Mouse (Mus musculus) MEL (cell line): ENCODE measurements around the gene Sfxn4. TPM values are rescaled to one million over a fixed set of nuclear protein-coding genes. Genes with fewer than 3 reads are reported as not detected.

Source experiments
- DNase-seq: peaks from one replicate; pipeline ENCODE4 v3.0.0; 2011; ENCODE audit warnings: low read depth, low spot score
- H3K27ac ChIP-seq: 2 replicates; pipeline ENCODE4 v1.5.1; 2012; ENCODE audit warnings: low read depth, mild to moderate bottlenecking, control low read depth, low read length, moderate library complexity; ENCODE audit not compliant: control insufficient read depth
- H3K27me3 ChIP-seq, 2 experiments: fragments of 150-350 bp in 1 of 2; sonication (generic) in 1 of 2; 2 replicates each; pipeline ENCODE4 v1.6.1; 2012; ENCODE audit warnings: low read length in 2 of 2, mild to moderate bottlenecking in 2 of 2, improper control_type of control experiment in 1 of 2, moderate library complexity in 1 of 2; ENCODE audit not compliant: insufficient read depth in 2 of 2, control insufficient read depth in 1 of 2
- H3K36me3 ChIP-seq, 2 experiments: 2 replicates each; pipeline ENCODE4 v1.6.1; 2012 to 2014; ENCODE audit warnings: low read length in 2 of 2, improper control_type of control experiment in 1 of 2, inconsistent platforms in 1 of 2, mild to moderate bottlenecking in 1 of 2; ENCODE audit not compliant: insufficient read depth in 2 of 2, control insufficient read depth in 1 of 2
- H3K4me1 ChIP-seq, 2 experiments: fragments of 150-350 bp in 1 of 2; sonication (generic) in 1 of 2; 2 replicates each; pipeline ENCODE4 v1.6.1; 2012; ENCODE audit warnings: low read length in 2 of 2, improper control_type of control experiment in 1 of 2, mild to moderate bottlenecking in 1 of 2; ENCODE audit not compliant: insufficient read depth in 2 of 2, control insufficient read depth in 1 of 2
- H3K4me3 ChIP-seq, 2 experiments: fragments of 150-350 bp in 1 of 2; sonication (generic) in 1 of 2; 2 replicates each; pipeline ENCODE4 v1.5.1; 2012; ENCODE audit warnings: low read depth in 2 of 2, low read length in 2 of 2, mild to moderate bottlenecking in 2 of 2, moderate library complexity in 2 of 2, control low read depth in 1 of 2, improper control_type of control experiment in 1 of 2; ENCODE audit not compliant: control insufficient read depth in 1 of 2, insufficient read depth in 1 of 2
- H3K79me2 ChIP-seq: 2 replicates; pipeline ENCODE4 v1.6.1; 2012; ENCODE audit warnings: mild to moderate bottlenecking, low read length, moderate library complexity; ENCODE audit not compliant: control insufficient read depth, poor library complexity, insufficient read depth
- H3K9ac ChIP-seq: 2 replicates; pipeline ENCODE4 v1.6.1; 2012; ENCODE audit warnings: low read depth, mild to moderate bottlenecking, control low read depth, low read length, moderate library complexity; ENCODE audit not compliant: control insufficient read depth, poor library complexity, severe bottlenecking
- H3K9me3 ChIP-seq: fragments of 150-350 bp; sonication (generic); replicated peaks from 2 replicates; pipeline ENCODE4 v1.6.1; 2012; ENCODE audit warnings: mild to moderate bottlenecking, low read length, improper control_type of control experiment, moderate library complexity; ENCODE audit not compliant: insufficient read depth
- BHLHE40 ChIP-seq: IDR thresholded peaks from 2 replicates; pipeline ENCODE4 v1.6.1; 2012; ENCODE audit warnings: low read depth, mild to moderate bottlenecking, inconsistent platforms, low read length, improper control_type of control experiment, borderline replicate concordance
- CHD1 ChIP-seq: IDR thresholded peaks from 2 replicates; pipeline ENCODE4 v1.6.1; 2012; ENCODE audit warnings: low read depth, mild to moderate bottlenecking, inconsistent platforms, low read length, improper control_type of control experiment
- CHD2 ChIP-seq: IDR thresholded peaks from 2 replicates; pipeline ENCODE4 v1.6.1; 2011; ENCODE audit warnings: low read length, improper control_type of control experiment
- E2F4 ChIP-seq: IDR thresholded peaks from 2 replicates; pipeline ENCODE4 v1.6.1; 2011; ENCODE audit warnings: low read depth, low read length, improper control_type of control experiment, borderline replicate concordance
- ELF1 ChIP-seq: IDR thresholded peaks from 2 replicates; pipeline ENCODE4 v1.6.1; 2014; ENCODE audit warnings: low read depth, mild to moderate bottlenecking, inconsistent platforms, low read length, improper control_type of control experiment, moderate library complexity
- EP300 ChIP-seq, 2 experiments: IDR thresholded peaks; 2 replicates each; pipeline ENCODE4 v1.6.1; 2011; ENCODE audit warnings: improper control_type of control experiment in 2 of 2, low read length in 2 of 2, low read depth in 1 of 2, mild to moderate bottlenecking in 1 of 2
- ETS1 ChIP-seq: IDR thresholded peaks from 2 replicates; pipeline ENCODE4 v1.6.1; 2012; ENCODE audit warnings: low read depth, mild to moderate bottlenecking, inconsistent platforms, low read length, improper control_type of control experiment, moderate library complexity
- GATA1 ChIP-seq: IDR thresholded peaks from 2 replicates; pipeline ENCODE4 v1.6.1; 2011; ENCODE audit warnings: low read depth, low read length, improper control_type of control experiment
- MAX ChIP-seq: IDR thresholded peaks from 2 replicates; pipeline ENCODE4 v1.6.1; 2011; ENCODE audit warnings: low read length, improper control_type of control experiment
- MXI1 ChIP-seq: IDR thresholded peaks from 2 replicates; pipeline ENCODE4 v1.6.1; 2011; ENCODE audit warnings: mild to moderate bottlenecking, low read depth, low read length, improper control_type of control experiment
- MYB ChIP-seq: IDR thresholded peaks from 2 replicates; pipeline ENCODE4 v1.6.1; 2011; ENCODE audit warnings: mild to moderate bottlenecking, low read depth, low read length, improper control_type of control experiment
- MYC ChIP-seq: IDR thresholded peaks from 2 replicates; pipeline ENCODE4 v1.6.1; 2011; ENCODE audit warnings: low read depth, mild to moderate bottlenecking, low read length, improper control_type of control experiment, moderate library complexity
- RCOR1 ChIP-seq: IDR thresholded peaks from 2 replicates; pipeline ENCODE4 v1.6.1; 2012; ENCODE audit warnings: low read depth, mild to moderate bottlenecking, inconsistent platforms, low read length, improper control_type of control experiment
- TAL1 ChIP-seq: IDR thresholded peaks from 2 replicates; pipeline ENCODE4 v1.6.1; 2012; ENCODE audit warnings: mild to moderate bottlenecking, inconsistent platforms, low read length, moderate library complexity, mixed read lengths
- UBTF ChIP-seq: IDR thresholded peaks from 2 replicates; pipeline ENCODE4 v1.6.1; 2012; ENCODE audit warnings: low read depth, mild to moderate bottlenecking, inconsistent platforms, low read length, improper control_type of control experiment, moderate library complexity, borderline replicate concordance; ENCODE audit not compliant: insufficient read depth
- USF1 ChIP-seq: IDR thresholded peaks from 2 replicates; pipeline ENCODE4 v1.6.1; 2014; ENCODE audit warnings: low read depth, mild to moderate bottlenecking, inconsistent platforms, low read length, improper control_type of control experiment, moderate library complexity
- ZC3H11A ChIP-seq: IDR thresholded peaks from 2 replicates; pipeline ENCODE4 v1.6.1; 2012; ENCODE audit warnings: low read depth, mild to moderate bottlenecking, inconsistent platforms, low read length, improper control_type of control experiment
- ZNF384 ChIP-seq: IDR thresholded peaks from 2 replicates; pipeline ENCODE4 v1.6.1; 2012; ENCODE audit warnings: low read depth, mild to moderate bottlenecking, inconsistent platforms, low read length, improper control_type of control experiment
- polyA plus RNA-seq, 2 experiments: library from polyadenylated mRNA; stranded (reverse) in 1 of 2; unstranded in 1 of 2; fragments of >175 nt in 1 of 2; fragments of >200 nt in 1 of 2; gene quantifications; 2 replicates each; pipeline versions ENCODE4 v1.2.1 to v1.2.4; 2012; ENCODE audit warnings: low replicate concordance in 2 of 2, low read depth in 1 of 2; ENCODE audit not compliant: insufficient read length in 2 of 2, insufficient read depth in 1 of 2, missing spikeins in 1 of 2
- total RNA-seq: library from RNA; depleted of rRNA; stranded (reverse); fragments of 300-350 nt; gene quantifications from 2 replicates; pipeline ENCODE4 v1.2.3, GENCODE M21; 2012

The Sfxn4 gene
- total and polyA plus RNA-seq, 3 experiments, result 1.3 to 9.3 TPM; not detected in 1

DNA sequence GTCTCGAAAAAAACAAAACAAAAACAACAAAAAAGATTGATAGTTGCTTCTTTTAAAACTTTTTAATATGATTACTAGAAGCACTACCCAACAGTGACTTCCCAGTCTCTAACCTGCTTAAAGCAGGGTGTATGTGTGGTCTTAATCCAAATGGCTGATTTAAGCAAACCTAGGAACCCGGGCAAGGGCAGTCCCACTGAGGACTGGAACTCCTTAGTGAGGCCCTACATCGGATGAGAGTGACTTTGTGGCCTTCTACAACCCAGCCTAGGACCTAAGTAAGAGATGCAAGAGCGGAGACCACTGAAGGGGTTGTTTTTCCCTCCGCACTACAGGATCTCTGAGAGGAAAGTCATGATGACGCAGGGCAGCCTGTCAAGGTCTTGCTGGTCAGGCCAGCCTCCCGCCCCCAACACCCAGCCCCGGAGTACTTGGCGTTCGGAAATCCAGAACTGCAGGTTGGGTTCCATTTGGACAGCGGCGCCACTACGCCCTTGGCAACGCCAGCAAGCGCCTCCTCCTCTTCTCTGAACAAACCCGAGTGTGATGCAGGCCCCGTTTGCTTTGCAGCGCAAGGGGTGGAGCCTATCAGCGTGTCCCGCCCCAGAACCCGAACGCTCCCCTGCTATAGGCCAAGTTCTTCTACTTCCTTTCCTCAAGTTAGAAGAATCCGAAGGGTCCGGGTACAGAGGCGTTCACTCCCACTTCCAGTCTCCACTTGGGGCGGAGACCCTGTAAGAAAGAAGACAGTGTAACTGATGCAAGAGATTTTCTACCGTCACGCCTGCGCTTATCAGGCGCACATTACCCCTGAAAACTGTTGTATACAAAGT is at the start of gene Sfxn4 (continued):
- peak; percentile 71 for TF ChIP-seq ELF1
- TF ChIP-seq BHLHE40, result no peak
- 0 out of 2 replicates have a peak, but pooled peaks have one; percentile 20 for TF ChIP-seq USF1
- TF ChIP-seq ZC3H11A, result no peak
- TF ChIP-seq MYB, result no peak

- peaks cover 0 to 26% of the 10 kb centered on the region in 2 experiments; a peak in 2 of 4 replicates for H3K36me3 ChIP-seq
- no peaks in the 10 kb centered on the region for H3K27me3 ChIP-seq
- H3K4me1 ChIP-seq, result peaks cover 19 to 21% of the 10 kb centered on the region in 2 experiments
- TF ChIP-seq ELF1 (peak; percentile 66; the same call in 1 of the 2 replicates), MXI1 (peak; percentile 23; the same call in 1 of the 2 replicates), RCOR1 (0 out of 2 replicates have a peak, but pooled peaks have one; percentile 13), ETS1 (no peak), ZNF384 (no peak), MYC (peak; percentile 75; the same call in 1 of the 2 replicates), EP300 (IDR thresholded peaks at IDR 0.05; ENCODE audit: low read depth in 1 of 2, low read length in 2 of 2) (peak in 1 of 2 experiments; percentile 50; a peak in 1 of 4 replicates), MAX (no peak)
- H3K79me2 ChIP-seq, result no peaks in the 10 kb centered on the region
- no peak overlapping the region for H3K27ac ChIP-seq
- H3K4me3 ChIP-seq, result no peak overlapping the region
- H3K9ac ChIP-seq, result no peak overlapping the region
- peak; percentile 81 for DNase-seq
- H3K9me3 ChIP-seq, result no peaks in the 10 kb centered on the region
Measured at GRCm38 (mm10) chr19:60910304-60910703, 49.0 kb upstream of the Sfxn4 start.

- Histone ChIP-seq H3K4me3 (no peak overlapping the region), H3K27me3 (no peaks in the 10 kb centered on the region), H3K9ac (no peak overlapping the region), H3K27ac (no peak overlapping the region), H3K36me3 (peaks cover 0 to 8% of the 10 kb centered on the region in 2 experiments; a peak in 2 of 4 replicates), H3K4me1 (peaks cover 4 to 9% of the 10 kb centered on the region in 2 experiments), H3K79me2 (no peaks in the 10 kb centered on the region), H3K9me3 (no peaks in the 10 kb centered on the region)
- peak; percentile 30 for DNase-seq
- TF ChIP-seq TAL1 (no peak), ELF1 (no peak), CHD2 (no peak), CHD1 (no peak), GATA1 (peak; percentile 23; the same call in 1 of the 2 replicates), EP300 (IDR thresholded peaks at IDR 0.05; ENCODE audit: low read depth in 1 of 2, low read length in 2 of 2) (peak in 1 of 2 experiments; percentile 19; a peak in 1 of 4 replicates), E2F4 (no peak), UBTF (no peak), MYB (no peak)
Measured at GRCm38 (mm10) chr19:60905477-60905876, 44.2 kb upstream of the Sfxn4 start.
